Mouse (Mus musculus) embryonic facial prominence, embryonic 10.5 days (tissue): ENCODE data around the gene Luc7l2. TPM values are rescaled to one million over a fixed set of nuclear protein-coding genes. Genes with fewer than 3 reads are reported as not detected.

ENCODE experiments used
- DNase-seq: peaks from one replicate; pipeline ENCODE4 v3.0.0-alpha.2; 2017; ENCODE audit warnings: low spot score
- H3K27ac ChIP-seq: fragments of 300-500 bp; sonication (generic); replicated peaks from 2 replicates; pipeline ENCODE4 v1.5.1; 2016; ENCODE audit warnings: mild to moderate bottlenecking
- H3K27me3 ChIP-seq: fragments of 300-500 bp; sonication (generic); replicated peaks from 2 replicates; pipeline ENCODE4 v1.6.1; 2016; ENCODE audit warnings: low read depth, mild to moderate bottlenecking; ENCODE audit not compliant: poor library complexity, severe bottlenecking
- H3K36me3 ChIP-seq: fragments of 300-500 bp; sonication (generic); replicated peaks from 2 replicates; pipeline ENCODE4 v1.6.1; 2016; ENCODE audit warnings: mild to moderate bottlenecking, moderate library complexity
- H3K4me1 ChIP-seq: fragments of 300-500 bp; sonication (generic); 2 replicates; pipeline ENCODE4 v1.6.1; 2016
- H3K4me3 ChIP-seq: fragments of 300-500 bp; sonication (generic); 2 replicates; pipeline ENCODE4 v1.5.1; 2016; ENCODE audit warnings: mild to moderate bottlenecking, moderate library complexity
- H3K9me3 ChIP-seq: fragments of 300-500 bp; sonication (generic); 2 replicates; pipeline ENCODE4 v1.6.1; 2016; ENCODE audit warnings: mild to moderate bottlenecking
- WGBS: fragments of 180-500 bp; shearing (Covaris S2); methylation state at CpG from one replicate; pipeline ENCODE4 v1.1.7; 2016; 5-methylcytosine and 5-hydroxymethylcytosine counted together
- polyA plus RNA-seq: library from polyadenylated mRNA; unstranded; fragments of >200 nt; fragmentation: Nextera tagmentation; extraction: Ambion mirVana; gene quantifications from 2 replicates; pipeline ENCODE4 v1.2.1, GENCODE M21; 2016

Gene Luc7l2
- polyA plus RNA-seq, 1 experiment from 2014 or later: 38.4 TPM

DNA sequence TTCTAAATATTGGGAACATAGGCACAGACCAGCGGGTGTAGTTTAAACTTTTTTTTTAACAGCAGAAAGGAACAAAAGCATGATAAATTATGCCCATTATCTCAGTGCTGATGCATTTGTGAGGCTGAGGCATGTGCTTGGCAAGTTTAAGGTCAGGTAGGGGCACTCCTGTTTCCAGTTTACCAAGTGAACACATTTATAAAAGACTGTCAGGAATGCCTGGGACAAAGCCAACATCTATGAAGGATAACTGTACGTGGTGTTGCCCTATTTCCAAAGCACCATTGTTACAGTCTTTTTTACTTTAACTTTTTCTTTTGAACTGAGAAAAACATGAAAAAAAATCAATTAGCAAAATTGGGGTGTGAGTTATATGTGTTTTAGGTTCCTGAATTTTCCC is 58.8 kb downstream of the Luc7l2 start:
- WGBS: 93% methylated on average over 2 of the region's 2 CpGs
- no peaks in the 10 kb centered on the region for H3K27me3 ChIP-seq
- no peaks in the 10 kb centered on the region for H3K9me3 ChIP-seq
- no peak overlapping the region for H3K27ac ChIP-seq
- DNase-seq: no peak
- H3K36me3 ChIP-seq: peaks cover 84% of the 10 kb centered on the region
- no peaks in the 10 kb centered on the region for H3K4me1 ChIP-seq
- no peak overlapping the region for H3K4me3 ChIP-seq

DNA sequence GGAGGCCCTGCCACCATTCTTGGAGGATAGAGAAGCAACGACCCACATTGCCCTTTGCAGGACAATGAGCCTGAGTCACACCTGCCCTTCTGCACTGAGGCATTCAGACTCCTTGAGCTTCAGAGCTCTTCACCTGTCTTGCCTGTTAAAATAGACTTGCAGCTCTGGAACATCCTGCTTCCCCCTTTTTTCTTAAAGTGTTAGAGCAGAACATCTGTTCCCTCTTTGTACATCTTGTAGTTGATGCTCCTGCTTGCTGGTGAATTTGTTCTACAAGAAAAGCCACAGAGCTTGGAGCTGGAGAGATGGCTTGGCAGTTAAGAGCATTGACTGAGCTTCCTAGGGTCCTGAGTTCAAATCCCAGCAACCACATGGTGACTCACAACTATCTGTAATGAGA is 71.3 kb downstream of the Luc7l2 start:
- H3K27me3 ChIP-seq: no peaks in the 10 kb centered on the region
- DNase-seq: no peak
- no peak overlapping the region for H3K27ac ChIP-seq
- H3K36me3 ChIP-seq: peaks cover 60% of the 10 kb centered on the region
- WGBS: 91% methylated on average over 1 of the region's 1 CpGs
- peaks cover 6% of the 10 kb centered on the region; the same call in 1 of the 2 replicates for H3K9me3 ChIP-seq
- H3K4me3 ChIP-seq: no peak overlapping the region
- H3K4me1 ChIP-seq: no peaks in the 10 kb centered on the region

DNA sequence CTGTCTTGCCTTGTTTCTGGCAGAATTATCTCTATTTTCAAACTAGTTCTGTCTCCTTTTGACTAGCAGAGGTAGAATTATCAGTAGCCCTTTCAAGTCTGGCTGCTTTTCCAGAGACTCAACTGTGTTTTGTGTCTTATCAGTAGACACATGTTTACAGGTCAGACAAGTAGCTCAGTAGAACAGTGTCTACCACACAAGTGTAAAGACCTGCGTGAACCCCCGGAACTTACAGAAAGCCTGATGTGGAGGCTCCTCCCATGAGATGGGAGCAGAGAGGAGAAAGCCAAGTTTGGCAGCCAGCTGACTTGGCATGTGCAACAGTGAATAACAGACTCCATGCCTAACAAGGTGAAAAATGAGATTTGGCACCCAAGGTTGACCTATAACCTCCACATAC is 72.3 kb downstream of the Luc7l2 start:
- Histone ChIP-seq H3K27ac (no peak overlapping the region), H3K9me3 (no peaks in the 10 kb centered on the region), H3K36me3 (peaks cover 59% of the 10 kb centered on the region), H3K4me1 (no peaks in the 10 kb centered on the region), H3K4me3 (no peak overlapping the region), H3K27me3 (no peaks in the 10 kb centered on the region)
- DNase-seq: no peak
- WGBS: 87% methylated on average over 2 of the region's 2 CpGs

DNA sequence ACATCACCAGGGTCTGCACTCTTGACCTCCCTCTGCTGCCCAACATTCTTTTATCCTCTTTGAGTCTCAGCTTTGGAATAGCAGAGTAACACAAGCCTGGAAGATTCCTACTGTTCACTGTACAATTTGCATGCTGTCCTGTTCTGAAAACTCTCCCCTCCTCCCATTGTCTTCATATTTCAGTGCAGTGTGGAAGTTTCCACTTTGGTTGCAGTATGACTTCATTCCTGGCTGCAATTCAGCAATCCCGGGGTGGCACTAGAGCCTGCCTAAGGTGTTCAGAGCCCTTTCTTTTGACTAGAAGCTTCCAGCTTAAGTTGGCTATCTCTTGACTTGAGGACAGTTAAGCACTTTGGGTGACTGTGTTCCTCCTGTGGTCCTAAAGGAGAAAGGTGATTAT is 73.3 kb downstream of the Luc7l2 start:
- Histone ChIP-seq H3K4me3 (no peak overlapping the region), H3K36me3 (peaks cover 49% of the 10 kb centered on the region), H3K27ac (no peak overlapping the region), H3K27me3 (no peaks in the 10 kb centered on the region), H3K9me3 (no peaks in the 10 kb centered on the region), H3K4me1 (no peaks in the 10 kb centered on the region)
- 82% methylated on average over 1 of the region's 1 CpGs for WGBS
- DNase-seq: no peak

DNA sequence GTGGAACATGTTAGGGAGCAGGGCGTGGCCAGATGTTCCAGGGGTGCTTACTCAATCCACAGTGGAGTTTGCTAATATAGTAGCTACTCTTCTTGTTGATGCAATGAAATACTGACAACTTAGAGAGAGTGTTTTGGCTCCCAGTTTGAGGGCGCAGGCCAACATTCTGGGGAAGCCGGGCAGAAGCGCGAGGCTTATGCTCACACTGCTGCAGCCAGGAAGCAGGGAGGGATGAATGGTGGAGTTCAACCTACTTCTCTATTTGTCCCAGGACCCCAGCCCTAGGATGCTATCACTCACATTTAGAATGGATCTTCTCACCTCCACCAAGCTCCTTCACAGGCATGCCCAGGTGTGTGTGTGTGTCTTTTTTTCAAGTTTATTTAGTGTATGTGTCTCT is 75.0 kb downstream of the Luc7l2 start:
- no peak overlapping the region for H3K4me3 ChIP-seq
- no peak for DNase-seq
- no peaks in the 10 kb centered on the region for H3K9me3 ChIP-seq
- H3K27ac ChIP-seq: no peak overlapping the region
- peaks cover 32% of the 10 kb centered on the region for H3K36me3 ChIP-seq
- WGBS: 94% methylated on average over 5 of the region's 5 CpGs
- no peaks in the 10 kb centered on the region for H3K4me1 ChIP-seq
- H3K27me3 ChIP-seq: no peaks in the 10 kb centered on the region

DNA sequence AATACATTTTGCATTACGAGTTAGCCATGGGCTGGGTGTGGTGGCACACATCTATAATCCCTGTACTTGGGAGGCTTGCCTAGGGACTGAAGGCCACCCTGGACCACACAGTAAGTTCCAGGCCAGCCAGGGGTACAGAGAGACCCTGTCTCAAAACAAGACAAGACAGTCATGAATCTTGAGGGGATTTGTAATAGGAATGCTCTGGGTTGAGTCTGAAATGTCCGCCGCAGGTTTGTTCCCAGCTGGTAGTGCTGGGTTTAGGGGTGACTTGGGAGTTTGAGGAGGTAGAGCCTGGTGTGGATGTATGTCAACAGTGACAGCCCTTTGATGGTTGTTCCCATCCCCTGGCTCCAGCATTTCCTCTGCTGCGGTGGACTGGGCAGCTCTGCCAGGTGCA is 75.9 kb downstream of the Luc7l2 start:
- no peaks in the 10 kb centered on the region for H3K4me1 ChIP-seq
- H3K9me3 ChIP-seq: no peaks in the 10 kb centered on the region
- H3K27me3 ChIP-seq: peaks cover 2% of the 10 kb centered on the region; the same call in 1 of the 2 replicates
- DNase-seq: no peak
- no peak overlapping the region for H3K4me3 ChIP-seq
- no peak overlapping the region for H3K27ac ChIP-seq
- WGBS: 93% methylated on average over 4 of the region's 4 CpGs
- H3K36me3 ChIP-seq: peaks cover 26% of the 10 kb centered on the region

DNA sequence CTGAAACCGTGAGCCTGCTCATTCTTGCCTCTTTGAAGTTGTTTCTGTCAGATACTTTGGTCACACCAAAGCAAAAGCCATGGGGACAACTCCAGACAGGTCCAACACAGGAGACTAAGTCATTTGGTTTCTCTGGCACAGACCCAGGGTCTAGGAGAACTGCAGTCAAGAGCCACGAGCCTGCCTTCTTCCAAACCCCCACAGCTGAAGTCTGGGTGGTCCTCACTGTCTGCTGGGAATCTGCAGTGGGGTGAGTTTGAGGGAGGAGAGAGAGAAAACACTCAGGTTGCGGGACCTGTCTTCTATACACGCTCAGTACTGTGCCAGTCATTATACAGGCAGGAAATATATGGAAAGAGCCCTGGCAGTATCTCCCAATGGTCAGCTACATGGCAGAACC is 76.4 kb downstream of the Luc7l2 start:
- Histone ChIP-seq H3K4me3 (no peak overlapping the region), H3K36me3 (peaks cover 23% of the 10 kb centered on the region), H3K9me3 (no peaks in the 10 kb centered on the region), H3K4me1 (no peaks in the 10 kb centered on the region), H3K27me3 (peaks cover 5% of the 10 kb centered on the region; the same call in 1 of the 2 replicates), H3K27ac (no peak overlapping the region)
- WGBS: 87% methylated on average over 4 of the region's 4 CpGs
- DNase-seq: peak; percentile 5

DNA sequence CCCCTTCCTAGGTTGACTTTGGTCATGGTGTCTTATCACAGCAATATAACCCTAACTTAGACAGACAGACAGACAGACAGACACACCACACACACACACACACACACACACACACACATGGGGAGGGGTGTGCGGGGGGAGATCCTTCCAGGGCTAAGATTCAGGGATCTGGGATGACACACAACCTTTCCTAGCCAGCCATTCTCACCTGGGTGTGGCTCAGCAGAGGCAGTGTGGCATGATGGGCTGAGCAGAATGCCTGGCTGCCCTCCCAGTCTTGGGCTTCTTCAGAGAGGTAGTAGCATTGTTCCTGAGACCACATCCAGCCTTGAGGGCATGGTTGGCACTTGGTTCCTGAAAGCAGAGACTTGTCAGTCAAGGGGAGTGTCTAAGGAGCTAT is 78.4 kb downstream of the Luc7l2 start:
- H3K4me3 ChIP-seq: no peak overlapping the region
- DNase-seq: no peak
- 97% methylated on average over 1 of the region's 1 CpGs for WGBS

DNA sequence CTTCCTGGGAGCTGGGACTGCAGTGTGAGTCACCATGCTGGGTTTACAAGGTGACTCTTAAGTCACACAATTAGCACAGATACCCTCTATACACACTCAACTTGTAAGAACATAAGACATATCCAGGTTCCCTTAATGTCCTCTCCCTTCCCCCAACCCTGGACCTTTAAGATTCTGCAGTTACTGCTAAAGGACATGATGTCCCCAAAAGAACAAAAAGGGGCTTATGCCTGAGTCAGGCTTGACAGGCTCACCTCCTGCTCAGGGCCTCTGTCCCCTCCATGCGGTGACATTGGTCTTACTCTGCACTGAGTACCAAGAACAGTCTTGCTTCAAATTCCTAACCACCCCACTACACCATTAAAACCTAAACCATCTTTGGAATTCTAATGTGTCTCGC is 81.7 kb downstream of the Luc7l2 start:
- H3K9me3 ChIP-seq: no peaks in the 10 kb centered on the region
- H3K36me3 ChIP-seq: peaks cover 5% of the 10 kb centered on the region
- peaks cover 19% of the 10 kb centered on the region for H3K4me1 ChIP-seq
- DNase-seq: no peak
- 89% methylated on average over 2 of the region's 2 CpGs for WGBS
- H3K27ac ChIP-seq: no peak overlapping the region
- H3K4me3 ChIP-seq: no peak overlapping the region
- H3K27me3 ChIP-seq: peaks cover 57% of the 10 kb centered on the region

More for the DNA sequence above, 78.4 kb downstream of the Luc7l2 start:
- no peaks in the 10 kb centered on the region for H3K4me1 ChIP-seq
- no peaks in the 10 kb centered on the region for H3K9me3 ChIP-seq
- peaks cover 25% of the 10 kb centered on the region for H3K27me3 ChIP-seq
- no peak overlapping the region for H3K27ac ChIP-seq
- H3K36me3 ChIP-seq: peaks cover 11% of the 10 kb centered on the region

DNA sequence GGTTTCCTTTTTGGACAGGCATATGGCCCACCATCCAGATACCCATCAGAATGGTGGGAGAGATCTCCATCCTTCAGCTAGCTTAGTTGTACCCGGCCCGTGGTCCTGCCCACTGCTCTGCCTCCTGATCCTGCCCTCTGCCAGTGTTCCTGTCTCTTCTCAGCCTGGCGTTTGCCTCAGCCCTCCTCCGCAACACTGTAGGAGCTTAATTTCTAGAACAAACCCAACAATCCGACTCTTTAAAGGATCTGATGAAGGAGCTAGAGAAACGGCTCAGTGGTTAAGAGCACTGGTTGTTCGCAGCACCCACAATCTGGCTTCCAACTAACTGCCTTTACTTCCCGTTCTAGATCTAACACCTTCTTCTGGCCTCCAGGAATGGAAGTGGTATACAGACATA is 83.3 kb downstream of the Luc7l2 start:
- no peak for DNase-seq
- 83% methylated on average over 8 of the region's 8 CpGs for WGBS
- Histone ChIP-seq H3K4me1 (peaks cover 19% of the 10 kb centered on the region), H3K27me3 (peaks cover 72% of the 10 kb centered on the region), H3K9me3 (no peaks in the 10 kb centered on the region), H3K36me3 (no peaks in the 10 kb centered on the region), H3K4me3 (no peak overlapping the region), H3K27ac (no peak overlapping the region)

DNA sequence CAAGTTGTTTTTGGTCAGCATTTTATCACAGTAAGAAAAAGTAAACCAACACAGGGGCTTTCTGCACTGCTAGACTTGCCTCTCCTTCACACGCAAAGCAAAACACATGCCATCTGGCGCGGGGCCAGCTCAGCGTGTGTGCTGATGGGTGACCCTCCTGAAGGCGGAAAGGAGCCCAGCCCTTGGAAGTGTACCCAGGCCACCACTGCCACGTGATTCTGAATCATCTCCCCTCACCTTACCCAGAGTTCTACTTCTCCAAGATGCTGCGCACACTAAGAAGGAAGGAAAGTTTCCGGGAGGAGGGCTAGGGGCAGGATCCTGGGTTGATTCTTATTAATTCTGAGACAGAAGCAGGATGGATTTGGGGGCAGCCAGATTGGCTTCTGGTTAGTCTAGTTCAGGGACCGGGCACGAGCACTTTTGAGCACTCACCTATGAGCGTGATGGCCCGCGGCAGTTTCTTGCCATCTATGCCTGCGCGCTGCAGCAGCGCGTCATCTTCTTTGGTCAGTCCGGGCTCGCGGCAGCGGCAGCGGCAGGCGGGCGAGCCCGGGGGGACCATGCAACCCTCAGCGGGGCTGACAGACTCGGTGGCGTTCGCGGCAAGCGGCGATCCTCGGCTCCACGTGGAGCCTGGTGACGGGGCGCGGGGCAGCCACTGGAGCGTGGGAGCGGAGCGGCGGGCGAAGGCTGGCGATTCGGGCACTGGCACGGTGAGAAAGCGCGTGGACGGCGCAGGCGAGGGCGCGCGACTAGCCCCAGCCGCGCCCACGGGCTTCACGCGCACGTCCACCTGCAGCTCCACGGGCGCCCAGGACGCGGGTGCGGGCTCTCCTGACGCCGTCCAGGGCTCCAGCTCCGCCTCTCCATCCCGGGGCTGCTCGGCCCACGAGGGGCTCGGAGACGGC is 85.1 kb downstream of the Luc7l2 start:
- no peaks in the 10 kb centered on the region for H3K36me3 ChIP-seq
- no peaks in the 10 kb centered on the region for H3K9me3 ChIP-seq
- 3% methylated on average over 72 of the region's 72 CpGs for WGBS
- peaks cover 90% of the 10 kb centered on the region for H3K27me3 ChIP-seq
- H3K4me3 ChIP-seq: peak overlapping the region; percentile 68
- peak; percentile 69 for DNase-seq
- no peak overlapping the region; the same call in 1 of the 2 replicates for H3K27ac ChIP-seq
- peaks cover 19% of the 10 kb centered on the region for H3K4me1 ChIP-seq

DNA sequence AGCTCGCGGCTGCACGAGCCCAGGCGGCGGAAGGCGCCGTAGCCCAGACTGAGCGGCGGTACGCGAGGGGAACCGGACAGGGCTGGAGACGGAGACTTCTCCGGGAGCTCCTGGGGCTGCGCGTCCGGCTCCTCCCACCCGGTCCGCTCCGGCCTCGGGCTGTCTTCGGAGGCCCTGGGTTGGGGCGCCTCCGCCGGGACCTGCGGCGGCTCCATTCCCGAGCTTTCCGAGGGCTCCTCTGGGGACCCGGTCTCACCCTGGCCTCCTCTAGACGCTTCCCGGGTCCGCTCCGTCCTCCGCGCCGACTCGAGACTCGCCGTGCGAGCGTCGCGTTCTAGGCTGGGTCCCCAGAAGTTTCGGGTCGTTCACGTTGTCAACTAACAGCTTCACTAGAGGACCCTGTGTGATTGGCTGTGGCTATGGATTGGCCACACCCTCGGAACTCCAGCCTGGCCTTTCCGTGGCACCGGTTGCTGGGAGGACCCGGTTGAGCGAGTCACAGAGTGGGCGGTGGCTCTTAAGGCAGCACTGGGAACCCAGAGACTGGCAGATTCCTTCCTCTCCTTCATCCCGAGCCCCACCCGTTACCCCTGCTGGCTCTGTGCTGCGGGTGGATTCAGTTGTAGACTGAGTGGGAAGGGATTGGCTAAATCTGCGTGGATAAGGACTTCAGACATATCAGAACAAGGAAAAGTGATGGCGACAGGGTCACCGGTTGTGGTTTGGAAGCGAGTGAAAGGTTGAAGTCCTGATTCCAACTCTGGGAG is 85.9 kb downstream of the Luc7l2 start, which contains the start of gene Klrg2:
Klrg2 (minus strand) TSS at position 391 of the 767 bp plus-strand sequence.
- 2% methylated on average over 60 of the region's 60 CpGs for WGBS
- Histone ChIP-seq H3K4me3 (peak within 1 kb of the TSS; percentile 68), H3K36me3 (no peaks in the 10 kb centered on the region), H3K27me3 (peaks cover 97% of the 10 kb centered on the region), H3K4me1 (peaks cover 19% of the 10 kb centered on the region), H3K27ac (no peak within 1 kb of the TSS; the same call in 1 of the 2 replicates), H3K9me3 (no peaks in the 10 kb centered on the region)
- DNase-seq: peak; percentile 69
